Mouse (Mus musculus) heart, postnatal 0 days (tissue): ENCODE data around the gene Defb13. TPM values are rescaled to one million over a fixed set of nuclear protein-coding genes. Genes with fewer than 3 reads are reported as not detected.
"Not testable (repeated sequence)": the region's sequence is repeated elsewhere in the genome, so short reads cannot be mapped to it uniquely, and the experiment has no call there.

Experiments
- ATAC-seq: fragments of 200-750 bp; cut with Nextera tagmentation; 2 replicates; pipeline ENCODE4 v1.8.0; 2017; ENCODE audit warnings: low read depth, moderate number of reproducible peaks, moderate library complexity; ENCODE audit not compliant: insufficient read depth
- DNase-seq: peaks from one replicate; pipeline ENCODE4 v3.0.0-alpha.2; 2016; ENCODE audit warnings: low spot score
- H3K27ac ChIP-seq: fragments of 300-500 bp; sonication (generic); 2 replicates; pipeline ENCODE4 v1.5.1; 2014; ENCODE audit warnings: low read depth, mild to moderate bottlenecking
- H3K27me3 ChIP-seq: fragments of 300-500 bp; sonication (generic); 2 replicates; pipeline ENCODE4 v1.6.1; 2014; ENCODE audit warnings: low read length, mixed read lengths; ENCODE audit not compliant: control insufficient read depth, insufficient read depth
- H3K36me3 ChIP-seq: fragments of 300-500 bp; sonication (generic); replicated peaks from 2 replicates; pipeline ENCODE4 v1.6.1; 2014; ENCODE audit warnings: low read length, mixed read lengths; ENCODE audit not compliant: control insufficient read depth, insufficient read depth
- H3K4me1 ChIP-seq: fragments of 300-500 bp; sonication (generic); 2 replicates; pipeline ENCODE4 v1.6.1; 2014; ENCODE audit warnings: antibody characterized with exemption; ENCODE audit not compliant: control insufficient read depth, insufficient read depth
- H3K4me2 ChIP-seq: fragments of 300-500 bp; sonication (generic); 2 replicates; pipeline ENCODE4 v1.6.1; 2014; ENCODE audit warnings: low read depth, mild to moderate bottlenecking, low read length, moderate library complexity
- H3K4me3 ChIP-seq: fragments of 300-500 bp; sonication (generic); 2 replicates; pipeline ENCODE4 v1.5.1; 2014; ENCODE audit warnings: low read depth, low read length
- H3K9ac ChIP-seq: fragments of 300-500 bp; sonication (generic); replicated peaks from 2 replicates; pipeline ENCODE4 v1.6.1; 2014; ENCODE audit warnings: low read depth, low read length, mixed read lengths
- H3K9me3 ChIP-seq: fragments of 300-500 bp; sonication (generic); replicated peaks from 2 replicates; pipeline ENCODE4 v1.6.1; 2016; ENCODE audit warnings: low read length; ENCODE audit not compliant: control insufficient read depth
- CTCF ChIP-seq: IDR thresholded peaks from 2 replicates; pipeline ENCODE4 v1.5.1; 2016; ENCODE audit warnings: antibody characterized with exemption, control low read depth, low read depth
- EP300 ChIP-seq: IDR thresholded peaks from 2 replicates; pipeline ENCODE4 v1.6.1; 2016; ENCODE audit warnings: antibody characterized with exemption, low read depth
- WGBS: fragments of 180-500 bp; shearing (Covaris S2); extraction: QIAGEN DNeasy Blood & Tissue Kit; methylation state at CpG from one replicate; pipeline ENCODE4 v1.1.7; 2014; 5-methylcytosine and 5-hydroxymethylcytosine counted together
- polyA plus RNA-seq: library from polyadenylated mRNA; unstranded; fragments of >200 nt; fragmentation: Nextera tagmentation; extraction: Ambion mirVana; gene quantifications from 2 replicates; pipeline ENCODE4 v1.2.1, GENCODE M21; 2015
- total RNA-seq: library from RNA; depleted of rRNA; stranded (reverse); fragments of >200 nt; gene quantifications from 2 replicates; pipeline ENCODE4 v1.2.3, GENCODE M21; 2014; ENCODE audit warnings: low replicate concordance; rRNA removed

Gene Defb13
- not detected in 2 replicates for total RNA-seq
- not detected in 2 replicates for polyA plus RNA-seq

GRCm38 (mm10) chr8:21946462-21946861 lies at the start of gene Defb13:
TSS of gene Defb13 (plus strand) at chr8:21946762.
- TF ChIP-seq EP300 (no peak), CTCF (no peak)
- WGBS: 82% methylated on average over 6 of the region's 6 CpGs
- no peak within 1 kb of the TSS for H3K4me2 ChIP-seq
- no peak for ATAC-seq
- no peaks in the 10 kb centered on the region for H3K27me3 ChIP-seq
- no peak within 1 kb of the TSS for H3K9ac ChIP-seq
- no peak within 1 kb of the TSS for H3K27ac ChIP-seq
- no peak within 1 kb of the TSS for H3K4me3 ChIP-seq
- DNase-seq: no peak
- no peaks in the 10 kb centered on the region for H3K4me1 ChIP-seq
- no peaks in the 10 kb centered on the region for H3K36me3 ChIP-seq
- no peaks in the 10 kb centered on the region for H3K9me3 ChIP-seq

GRCm38 (mm10) chr8:21906290-21906689 lies 40.3 kb upstream of the Defb13 start, which contains the start of gene Defb11:
TSS of gene Defb11 (minus strand) at chr8:21906412.
- H3K36me3 ChIP-seq, DNase-seq, H3K4me1 ChIP-seq, H3K27ac ChIP-seq, H3K9ac ChIP-seq, H3K9me3 ChIP-seq, ATAC-seq, H3K27me3 ChIP-seq, H3K4me3 ChIP-seq, H3K4me2 ChIP-seq: not testable (repeated sequence)

DNA sequence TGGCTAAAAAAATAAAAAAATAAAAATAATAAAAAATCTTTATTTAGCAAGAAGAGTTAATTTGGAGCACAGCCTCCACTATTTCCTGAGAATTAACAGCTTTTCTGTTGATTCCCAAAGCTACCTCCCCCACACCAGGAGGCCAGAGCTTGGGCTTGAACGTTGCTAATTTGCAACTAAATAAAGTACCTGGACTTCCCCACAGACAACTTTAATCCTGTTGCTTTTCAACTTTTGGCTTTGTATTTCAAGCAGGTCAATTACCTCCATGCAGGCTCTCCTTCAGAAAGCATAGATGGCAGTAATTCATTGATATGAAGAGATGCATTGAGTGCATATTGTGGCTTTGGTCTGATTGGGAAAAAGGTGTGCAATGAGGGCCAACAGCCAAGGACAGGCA lies 34.6 kb upstream of the Defb13 start:
- Histone ChIP-seq H3K9ac (no peak overlapping the region), H3K27me3 (no peaks in the 10 kb centered on the region), H3K36me3 (no peaks in the 10 kb centered on the region), H3K4me1 (no peaks in the 10 kb centered on the region), H3K4me3 (no peak overlapping the region), H3K27ac (no peak overlapping the region), H3K9me3 (no peaks in the 10 kb centered on the region), H3K4me2 (no peak overlapping the region)
- ATAC-seq (no peak), DNase-seq (no peak)
- no peak for TF ChIP-seq CTCF
- TF ChIP-seq EP300: no peak
- WGBS: 16% methylated on average over 1 of the region's 1 CpGs

DNA sequence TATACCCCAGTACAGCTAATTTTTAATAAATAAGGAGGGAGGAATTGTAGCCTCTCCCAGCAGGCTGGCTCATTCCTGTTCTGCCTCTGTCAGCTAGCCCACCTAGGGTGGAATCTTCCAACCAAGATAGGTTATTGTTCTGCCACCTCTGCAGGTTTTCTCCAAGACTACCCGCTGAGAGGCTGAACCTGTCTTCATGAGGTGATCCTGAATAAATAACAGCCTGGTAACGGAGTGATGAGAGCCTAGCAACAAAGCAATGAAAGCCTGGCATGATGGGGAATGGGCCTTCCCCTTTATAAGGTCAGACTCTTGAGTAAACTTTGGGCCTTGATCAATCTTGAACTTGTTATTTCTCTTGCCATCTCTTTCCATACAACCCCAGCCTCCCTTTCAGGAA lies 34.0 kb upstream of the Defb13 start:
- no peak for TF ChIP-seq CTCF
- no peak for TF ChIP-seq EP300
- ATAC-seq (no peak), DNase-seq (no peak)
- no peak overlapping the region for H3K9ac ChIP-seq
- no peaks in the 10 kb centered on the region for H3K4me1 ChIP-seq
- 23% methylated on average over 2 of the region's 2 CpGs for WGBS
- no peaks in the 10 kb centered on the region for H3K9me3 ChIP-seq
- H3K36me3 ChIP-seq: no peaks in the 10 kb centered on the region
- no peaks in the 10 kb centered on the region for H3K27me3 ChIP-seq
- no peak overlapping the region for H3K4me2 ChIP-seq
- H3K27ac ChIP-seq: no peak overlapping the region
- H3K4me3 ChIP-seq: no peak overlapping the region

DNA sequence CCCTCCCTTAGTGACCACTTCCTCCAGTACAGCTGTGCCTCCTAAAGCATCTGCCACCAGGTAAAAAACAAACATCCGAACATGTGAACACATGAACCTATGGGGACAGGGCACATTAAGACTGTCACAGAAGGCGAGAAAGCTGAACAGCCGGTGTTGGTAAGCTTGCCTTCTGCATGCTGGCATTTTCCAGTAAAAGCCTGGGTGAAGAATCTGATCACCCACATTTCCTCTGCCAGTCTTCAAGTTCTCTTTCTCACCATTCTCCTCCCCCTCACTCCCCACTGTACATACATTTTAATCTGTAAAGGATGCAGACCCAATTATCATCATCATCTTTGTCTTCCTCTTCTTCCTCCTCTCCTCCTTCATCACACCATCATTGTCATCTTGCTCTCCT lies 30.9 kb upstream of the Defb13 start:
- Histone ChIP-seq H3K9ac (no peak overlapping the region), H3K4me3 (no peak overlapping the region), H3K4me1 (no peaks in the 10 kb centered on the region), H3K4me2 (no peak overlapping the region), H3K27ac (no peak overlapping the region), H3K27me3 (no peaks in the 10 kb centered on the region), H3K9me3 (no peaks in the 10 kb centered on the region), H3K36me3 (no peaks in the 10 kb centered on the region)
- WGBS: 74% methylated on average over 3 of the region's 3 CpGs
- TF ChIP-seq CTCF (no peak), EP300 (no peak)
- no peak for ATAC-seq
- DNase-seq: no peak

DNA sequence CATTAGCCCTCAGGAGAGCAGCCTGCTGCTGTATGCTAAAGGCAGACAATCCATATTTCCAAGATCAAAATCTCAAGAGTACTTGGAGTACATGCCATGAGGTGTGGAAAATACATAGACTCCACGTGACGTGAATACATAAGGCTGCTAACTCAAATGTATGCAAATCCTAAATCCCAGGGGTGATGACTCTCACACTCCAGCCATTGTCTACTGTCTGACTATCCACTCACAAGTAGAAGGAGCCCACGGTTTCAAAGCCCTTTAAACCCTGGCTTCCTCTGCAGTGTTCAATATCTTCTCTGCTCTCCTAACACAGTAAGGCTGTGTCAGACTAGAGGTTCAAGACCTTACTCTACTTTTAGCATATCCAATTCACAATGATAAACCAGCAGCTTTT lies 15.8 kb upstream of the Defb13 start:
- H3K4me2 ChIP-seq, H3K27ac ChIP-seq, H3K27me3 ChIP-seq, H3K4me3 ChIP-seq, H3K9me3 ChIP-seq, H3K36me3 ChIP-seq, H3K9ac ChIP-seq, DNase-seq, H3K4me1 ChIP-seq, ATAC-seq: not testable (repeated sequence)
- 65% methylated on average over 3 of the region's 3 CpGs for WGBS
